Mouse (Mus musculus) heart, embryonic 15.5 days (tissue): Measurements from ENCODE around the gene Ccer1. TPM values are rescaled to one million over a fixed set of nuclear protein-coding genes. Genes with fewer than 3 reads are reported as not detected.

Experiments used
- polyA plus RNA-seq: library from polyadenylated mRNA; unstranded; fragments of >200 nt; fragmentation: Nextera tagmentation; extraction: Ambion mirVana; gene quantifications from 2 replicates; pipeline ENCODE4 v1.2.1, GENCODE M21; 2015

The Ccer1 gene
- polyA plus RNA-seq, 1 experiment from 2014 or later = not detected

Other genes with a start within 250 kb of the Ccer1 start
- gene Dcn, start 213.4 kb upstream of the Ccer1 start, polyA plus RNA-seq = 374 and 408 TPM in 2 replicates
- 125 and 126 TPM in 2 replicates for gene Lum, start 127.9 kb upstream of the Ccer1 start, polyA plus RNA-seq
- gene Kera, start 86.2 kb upstream of the Ccer1 start, polyA plus RNA-seq = 0.09 and 0.15 TPM in 2 replicates
- gene Epyc, start 49.0 kb upstream of the Ccer1 start, polyA plus RNA-seq = 1.1 and 1.2 TPM in 2 replicates
- gene C030005K15Rik, start 33.7 kb downstream of the Ccer1 start, polyA plus RNA-seq = not detected in 2 replicates